Mouse (Mus musculus): ENCODE data around the gene Pcbp4.

- TF ChIP-seq CTCF (IDR thresholded peaks at IDR 0.05; ENCODE audit: low read depth) = no peak
- no peak for TF ChIP-seq EP300 (optimal IDR thresholded peaks at IDR 0.05)
These were observed 7.4 kb downstream of the Pcbp4 start for GRCm38 (mm10) chr9:106460401-106461025.
